Mouse (Mus musculus): Measurements from ENCODE around the gene Gm525.

DNA sequence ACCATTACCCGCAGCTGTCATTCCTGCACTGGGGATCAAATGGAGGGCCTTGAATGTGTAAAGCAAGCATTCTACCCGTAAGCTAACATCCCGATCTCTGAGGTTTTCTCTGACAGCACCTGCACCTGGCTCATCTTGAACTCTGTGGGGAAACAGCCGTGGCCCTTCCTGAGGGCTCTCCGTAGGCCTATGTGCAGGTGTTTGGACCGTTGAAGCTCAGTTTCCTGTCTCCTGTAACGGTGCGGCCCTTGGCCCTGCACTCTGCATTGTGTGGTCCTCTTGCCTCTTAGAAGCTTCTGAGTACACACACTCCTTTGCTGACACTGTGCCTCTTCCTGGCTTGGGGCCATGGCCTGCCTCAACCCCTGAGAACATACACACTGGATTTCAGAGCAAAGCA, 4.0 kb downstream of the Gm525 start:
- TF ChIP-seq CTCF (IDR thresholded peaks at IDR 0.05; ENCODE audit: borderline replicate concordance, extremely low read depth, insufficient read depth, insufficient read length) (no peak), POLR2A (IDR thresholded peaks at IDR 0.05; ENCODE audit: borderline replicate concordance, extremely low read depth, insufficient read depth, insufficient read length, poor library complexity, severe bottlenecking) (no peak)
